Mouse (Mus musculus): Measurements from ENCODE around the gene Prrx2. TPM values are rescaled to one million over a fixed set of nuclear protein-coding genes. Genes with fewer than 3 reads are reported as not detected.

The Prrx2 gene
- total RNA-seq, 2 experiments from 2014 or later = 2.8 to 3.3 TPM

Other genes starting within 250 kb of the Prrx2 start
- 1 to 10 TPM; 6.7 to 7.3 TPM for gene Cstad, start 239.9 kb upstream of the Prrx2 start, total RNA-seq (2021)
- gene 1700001O22Rik, start 31.3 kb upstream of the Prrx2 start, total RNA-seq (2021) = 1 to 10 TPM; 1.2 to 1.9 TPM
- 10 to 100 TPM; 43.1 to 44.4 TPM for gene Ntmt1, start 27.1 kb upstream of the Prrx2 start, total RNA-seq (2021)
- 10 to 100 TPM; 28.9 to 32.0 TPM for gene Asb6, start 4.6 kb upstream of the Prrx2 start, total RNA-seq (2021)
- 10 to 100 TPM; 14.6 to 16.9 TPM for gene Ptges, start 94.9 kb downstream of the Prrx2 start, total RNA-seq (2021)
- 10 to 100 TPM; 51.4 to 54.9 TPM for gene Tor1b, start 118.0 kb downstream of the Prrx2 start, total RNA-seq (2021)
- gene Tor1a, start 133.0 kb downstream of the Prrx2 start, total RNA-seq (2021) = 10 to 100 TPM; 45.1 to 47.1 TPM
- 10 to 100 TPM; 37.3 to 42.8 TPM for gene BC005624, start 147.2 kb downstream of the Prrx2 start, total RNA-seq (2021)
- 10 to 100 TPM; 30.7 to 31.5 TPM for gene Usp20, start 147.3 kb downstream of the Prrx2 start, total RNA-seq (2021)

All from adrenal gland, postnatal 4 days (tissue).